Mouse (Mus musculus) 3T3-L1 (cell line): Measurements from ENCODE around the gene Bcas3.
A peak's percentile ranks its signal among the peaks of the same experiment; 100 is the strongest.

Experiments used
- DNase-seq: peaks from one replicate; pipeline ENCODE4 v3.0.0-alpha.2; 2015; ENCODE audit warnings: low read depth, low spot score

Gene Bcas3

GRCm38 (mm10) chr11:85527261-85527660, 174.3 kb downstream of the Bcas3 start:
- no peak for DNase-seq

- no peak for DNase-seq
Observed at GRCm38 (mm10) chr11:85529531-85530285, 176.7 kb downstream of the Bcas3 start.

DNA sequence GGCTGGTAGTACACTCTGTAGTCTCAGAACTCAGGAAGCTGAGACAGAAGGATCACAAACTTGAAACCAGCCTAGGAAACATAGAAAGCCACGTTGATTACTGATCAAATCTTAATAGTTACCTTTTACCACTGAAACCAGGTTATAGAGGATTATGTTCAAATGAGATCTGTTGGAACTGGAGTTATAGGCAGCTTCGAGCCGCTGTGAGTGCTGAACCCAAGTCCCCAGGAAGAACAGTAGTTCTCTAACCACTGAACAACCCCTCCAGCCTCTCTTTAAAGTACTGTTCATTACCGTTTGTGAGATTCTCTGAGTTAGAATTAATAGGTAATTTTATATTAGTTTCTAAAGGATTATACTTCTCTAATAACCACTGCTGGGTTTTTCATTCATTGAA, 188.0 kb downstream of the Bcas3 start:
- DNase-seq = no peak

DNA sequence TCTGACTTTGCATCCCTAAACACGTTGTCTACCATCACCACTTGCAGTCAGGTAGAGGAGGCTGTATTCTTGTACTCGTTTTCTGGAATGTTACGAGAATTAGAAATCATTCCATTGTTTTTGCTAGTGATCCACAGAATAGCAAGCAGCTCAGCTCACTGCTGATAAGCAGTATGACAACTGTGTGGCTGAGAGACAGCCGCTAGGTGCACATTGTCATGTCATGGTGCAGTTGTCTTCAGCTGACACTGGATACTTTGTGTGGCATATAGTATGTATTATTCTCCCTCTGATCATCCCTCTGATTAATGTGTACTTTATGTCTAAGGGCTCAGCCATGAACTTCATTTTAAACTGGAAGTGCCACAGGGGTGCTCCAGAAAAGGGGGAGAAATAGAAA, 190.3 kb downstream of the Bcas3 start:
- DNase-seq = no peak

GRCm38 (mm10) chr11:85545602-85546001, 192.6 kb downstream of the Bcas3 start:
- no peak for DNase-seq

GRCm38 (mm10) chr11:85547966-85548365, 195.0 kb downstream of the Bcas3 start:
- no peak for DNase-seq

- no peak for DNase-seq
Observed at GRCm38 (mm10) chr11:85549651-85550050, 196.7 kb downstream of the Bcas3 start.

DNA sequence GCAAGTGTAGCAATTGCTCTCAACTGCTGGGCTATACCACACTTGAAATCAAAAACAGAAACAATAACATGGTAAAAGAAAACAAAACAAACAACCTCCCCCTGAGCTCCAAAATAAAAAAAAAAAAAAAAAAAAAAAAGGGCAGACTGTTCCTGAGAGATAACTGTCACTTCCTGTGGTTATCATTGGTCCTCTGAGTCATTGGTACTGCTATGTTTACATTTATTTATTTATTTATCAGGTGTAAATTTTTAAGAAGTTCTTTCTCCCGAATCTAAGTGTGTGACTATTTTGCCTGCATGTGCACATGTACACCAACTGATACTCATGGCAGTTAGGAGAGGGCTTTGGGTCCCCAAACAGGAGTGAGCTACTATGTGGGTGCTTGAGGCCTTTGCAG, 202.1 kb downstream of the Bcas3 start:
- DNase-seq = no peak

GRCm38 (mm10) chr11:85555721-85556120, 202.8 kb downstream of the Bcas3 start:
- DNase-seq = peak; percentile 33

DNA sequence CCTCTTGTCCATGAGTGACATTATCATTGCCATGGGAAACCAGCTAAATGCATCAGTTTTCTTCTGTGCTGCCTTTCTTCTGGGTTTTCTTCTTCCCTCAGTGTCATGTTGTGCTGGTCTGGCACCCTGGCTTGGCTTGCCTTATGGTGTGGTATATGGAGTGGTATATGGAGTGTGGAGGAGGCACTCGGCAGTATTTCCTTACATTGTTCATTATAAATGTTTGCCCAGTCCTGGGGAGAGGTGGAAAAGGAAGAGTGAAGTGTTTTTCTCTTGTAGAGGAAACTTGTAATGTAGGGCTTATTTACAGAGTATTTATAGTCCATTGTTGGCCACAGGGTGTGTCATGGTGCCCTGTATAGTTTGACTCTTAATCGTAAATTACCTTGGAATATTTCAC, 212.1 kb downstream of the Bcas3 start:
- DNase-seq = no peak

- DNase-seq = peak; percentile 5
Observed at GRCm38 (mm10) chr11:85571040-85571439, 218.1 kb downstream of the Bcas3 start.

- peak; percentile 9 for DNase-seq
Observed at GRCm38 (mm10) chr11:85571936-85572335, 219.0 kb downstream of the Bcas3 start.

DNA sequence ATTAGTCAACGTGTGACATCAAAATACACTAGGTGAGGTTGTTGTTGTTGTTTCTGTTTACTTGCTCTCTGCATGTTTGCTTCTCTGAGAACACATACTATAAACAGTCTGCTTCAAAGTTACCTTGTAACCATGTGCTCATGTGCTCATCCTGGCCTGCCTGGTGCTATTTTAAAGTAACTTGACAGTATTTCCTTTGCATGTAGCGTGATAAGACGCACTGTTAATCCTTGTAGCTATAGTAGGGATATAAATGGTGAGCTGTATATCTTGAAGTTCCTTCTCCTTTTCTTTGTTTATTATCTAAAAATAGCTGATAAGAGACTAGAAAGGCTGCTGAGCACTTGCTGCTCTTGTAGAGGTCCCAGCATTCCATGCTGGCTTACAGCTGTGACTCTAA, 219.6 kb downstream of the Bcas3 start:
- no peak for DNase-seq

- no peak for DNase-seq
Observed at GRCm38 (mm10) chr11:85574496-85574895, 221.5 kb downstream of the Bcas3 start.

GRCm38 (mm10) chr11:85577816-85578645, 225.1 kb downstream of the Bcas3 start:
- no peak for DNase-seq

DNA sequence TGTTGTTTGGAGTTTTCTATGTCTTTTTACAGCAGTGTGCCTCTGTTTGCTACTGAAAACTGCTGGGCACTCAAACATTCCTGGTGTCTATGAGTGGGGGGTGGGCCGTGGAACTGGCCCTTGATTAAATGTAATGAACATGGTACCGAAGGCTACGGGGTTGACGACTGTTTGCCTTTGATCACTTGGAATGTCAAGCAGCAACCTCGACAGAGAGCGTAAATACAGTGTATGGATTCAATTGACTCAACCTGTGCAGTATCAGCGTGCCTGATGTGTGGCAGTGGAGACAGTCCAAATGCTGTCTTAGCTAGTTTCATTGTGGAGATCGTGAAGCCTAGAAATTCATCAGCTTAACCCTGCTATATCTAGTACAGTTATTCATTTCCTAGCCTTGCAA, 231.1 kb downstream of the Bcas3 start:
- no peak for DNase-seq

DNA sequence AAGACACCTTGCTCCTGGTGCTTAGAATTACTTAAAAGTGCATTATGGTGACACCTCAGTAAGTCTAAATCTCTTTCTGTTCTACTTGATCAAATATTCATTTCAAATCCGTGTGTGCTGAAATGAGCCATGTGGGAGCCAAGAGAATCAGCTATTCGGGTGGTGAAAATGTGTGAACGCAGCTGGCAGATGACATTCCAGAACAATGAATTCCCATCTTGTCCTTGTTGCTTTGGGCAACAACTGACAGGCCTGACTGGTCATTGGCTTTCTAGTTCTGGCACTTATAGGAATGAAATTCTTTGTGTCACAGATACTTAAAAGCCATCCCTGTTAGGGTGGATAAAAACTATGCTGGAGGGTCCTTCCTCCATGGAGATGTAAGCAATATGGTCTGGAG, 240.7 kb downstream of the Bcas3 start:
- no peak for DNase-seq

GRCm38 (mm10) chr11:85599251-85599650, 246.3 kb downstream of the Bcas3 start:
- DNase-seq = no peak

GRCm38 (mm10) chr11:85603546-85604322, 250.8 kb downstream of the Bcas3 start:
- DNase-seq = no peak

GRCm38 (mm10) chr11:85609303-85609940, 256.5 kb downstream of the Bcas3 start:
- DNase-seq = peak; percentile 70

- no peak for DNase-seq
Observed at GRCm38 (mm10) chr11:85613035-85613434, 260.1 kb downstream of the Bcas3 start.

- DNase-seq = no peak
Observed at GRCm38 (mm10) chr11:85613586-85613985, 260.6 kb downstream of the Bcas3 start.
